Mouse (Mus musculus) right cerebral cortex, postnatal 25 days (tissue): Measurements from ENCODE around the gene B230217C12Rik.
A peak's percentile ranks its signal among the peaks of the same experiment; 100 is the strongest.
"Not testable (repeated sequence)": the region's sequence is repeated elsewhere in the genome, so short reads cannot be mapped to it uniquely, and the experiment has no call there.

Source experiments
- DNase-seq: peaks from one replicate; pipeline ENCODE4 v3.0.0; 2022

The B230217C12Rik gene

DNA sequence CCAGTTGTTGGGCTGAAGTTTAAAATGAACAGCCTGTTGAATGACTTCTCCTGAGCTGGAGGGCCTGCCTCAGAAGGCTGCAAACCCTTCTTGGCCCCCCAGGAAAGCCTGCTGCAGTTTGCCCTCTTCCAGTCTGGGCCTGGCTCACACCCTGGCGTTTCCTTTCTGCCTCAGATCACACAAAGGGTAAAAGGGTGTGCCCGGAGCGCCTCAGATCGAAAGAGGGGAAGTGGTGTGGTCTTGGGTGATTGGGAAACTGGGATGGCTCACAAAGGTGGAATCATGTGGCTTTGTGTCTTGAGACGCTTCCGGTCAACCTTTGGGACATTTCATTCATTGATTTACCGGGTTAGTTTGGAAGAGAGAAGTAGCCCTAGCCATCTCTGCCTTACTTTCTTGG lies 14.2 kb upstream of the B230217C12Rik start:
- no peak for DNase-seq

- no peak for DNase-seq
Observed at GRCm38 (mm10) chr11:97827654-97828053, 12.9 kb upstream of the B230217C12Rik start.

DNA sequence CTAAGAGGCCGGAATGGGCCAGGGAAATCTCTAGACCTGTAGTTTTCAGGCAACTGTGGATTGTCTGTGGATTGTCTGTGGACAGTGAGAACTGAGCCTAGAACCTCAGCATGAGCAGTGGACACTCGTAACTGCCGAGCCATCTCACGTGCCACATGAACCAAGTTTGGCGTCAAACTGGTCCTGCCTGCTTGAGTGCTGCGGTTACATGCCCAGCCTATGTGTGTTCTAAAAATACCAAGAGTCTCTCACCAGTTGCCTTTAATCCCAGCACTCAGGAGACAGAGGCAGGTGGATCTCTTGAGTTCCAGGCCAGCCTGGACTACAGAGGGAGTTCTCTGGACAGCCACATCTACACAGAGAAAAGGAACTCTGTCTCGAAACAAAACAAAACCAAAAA lies 11.2 kb upstream of the B230217C12Rik start:
- no peak for DNase-seq

DNA sequence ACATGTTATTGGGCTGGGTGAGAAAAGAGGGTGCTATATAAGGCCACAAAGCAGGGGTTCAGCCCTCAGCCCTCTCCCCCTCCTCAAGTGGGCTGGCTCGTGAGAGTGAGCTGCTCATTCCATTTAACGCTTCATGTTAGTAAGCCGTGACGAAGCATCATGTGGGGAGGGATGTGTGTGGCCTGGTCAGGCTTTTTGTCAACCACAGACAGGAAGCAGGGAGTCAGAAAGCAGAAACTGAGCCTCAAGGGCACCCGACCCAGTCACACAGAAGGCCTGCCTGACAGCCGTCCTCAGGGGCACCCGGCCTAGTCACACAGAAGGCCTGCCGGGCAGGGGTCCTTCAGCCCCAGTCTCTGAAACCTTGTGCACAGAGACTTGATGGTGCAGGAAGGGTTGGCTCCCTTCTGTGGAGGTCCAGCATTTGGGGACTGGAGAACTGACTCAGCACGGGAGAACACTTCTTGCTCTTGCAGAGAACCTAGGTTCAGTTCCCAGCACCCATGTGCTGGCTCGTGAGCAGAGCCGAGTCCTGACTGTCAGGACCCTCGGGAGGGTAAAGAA lies 10.6 kb upstream of the B230217C12Rik start:
- DNase-seq = no peak

- DNase-seq = no peak
Observed at GRCm38 (mm10) chr11:97830501-97830900, 10.1 kb upstream of the B230217C12Rik start.

GRCm38 (mm10) chr11:97832001-97832400 lies 8.6 kb upstream of the B230217C12Rik start:
- DNase-seq = no peak

DNA sequence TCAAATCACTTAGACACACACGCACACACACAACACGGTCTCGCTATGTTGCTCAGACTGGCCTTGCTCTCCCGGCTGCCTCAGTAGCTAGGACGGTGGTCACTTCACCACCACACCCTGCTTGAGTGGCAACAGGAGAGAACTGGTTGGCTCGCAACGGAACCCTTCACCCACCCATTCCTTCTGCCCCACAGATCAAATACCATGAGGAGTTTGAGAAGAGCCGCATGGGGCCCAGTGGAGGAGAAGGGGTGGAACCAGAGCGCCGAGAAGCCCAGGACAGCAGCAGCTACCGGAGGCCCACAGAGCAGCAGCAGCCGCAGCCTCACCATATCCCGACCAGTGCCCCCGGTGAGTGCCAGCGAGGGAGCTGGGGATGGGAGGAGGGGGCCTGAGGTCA lies 7.2 kb upstream of the B230217C12Rik start:
- DNase-seq = no peak

DNA sequence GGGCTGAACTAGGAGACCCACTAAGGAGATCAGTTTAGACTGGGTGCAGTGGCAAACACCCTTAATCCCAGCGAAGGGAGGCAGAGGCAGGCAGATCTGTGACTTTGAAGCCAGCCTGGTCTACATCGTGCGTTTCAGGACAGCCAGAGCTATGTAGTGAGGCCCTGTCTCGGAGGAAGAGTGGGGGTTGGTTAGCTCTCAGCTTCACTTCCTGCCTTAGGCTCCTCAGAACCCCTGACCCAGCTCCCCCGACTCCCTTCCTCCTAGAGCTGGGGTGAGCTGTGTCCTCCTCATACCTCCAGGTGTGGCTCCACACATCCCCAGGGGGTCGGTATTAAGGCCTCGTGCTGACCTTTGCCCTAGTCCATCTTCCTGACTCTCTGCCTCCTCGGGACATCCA lies 4.0 kb upstream of the B230217C12Rik start:
- DNase-seq = no peak

GRCm38 (mm10) chr11:97837051-97837450 lies 3.5 kb upstream of the B230217C12Rik start:
- not testable (repeated sequence) for DNase-seq

- DNase-seq = no peak
Observed at GRCm38 (mm10) chr11:97837641-97838149, 2.9 kb upstream of the B230217C12Rik start.

DNA sequence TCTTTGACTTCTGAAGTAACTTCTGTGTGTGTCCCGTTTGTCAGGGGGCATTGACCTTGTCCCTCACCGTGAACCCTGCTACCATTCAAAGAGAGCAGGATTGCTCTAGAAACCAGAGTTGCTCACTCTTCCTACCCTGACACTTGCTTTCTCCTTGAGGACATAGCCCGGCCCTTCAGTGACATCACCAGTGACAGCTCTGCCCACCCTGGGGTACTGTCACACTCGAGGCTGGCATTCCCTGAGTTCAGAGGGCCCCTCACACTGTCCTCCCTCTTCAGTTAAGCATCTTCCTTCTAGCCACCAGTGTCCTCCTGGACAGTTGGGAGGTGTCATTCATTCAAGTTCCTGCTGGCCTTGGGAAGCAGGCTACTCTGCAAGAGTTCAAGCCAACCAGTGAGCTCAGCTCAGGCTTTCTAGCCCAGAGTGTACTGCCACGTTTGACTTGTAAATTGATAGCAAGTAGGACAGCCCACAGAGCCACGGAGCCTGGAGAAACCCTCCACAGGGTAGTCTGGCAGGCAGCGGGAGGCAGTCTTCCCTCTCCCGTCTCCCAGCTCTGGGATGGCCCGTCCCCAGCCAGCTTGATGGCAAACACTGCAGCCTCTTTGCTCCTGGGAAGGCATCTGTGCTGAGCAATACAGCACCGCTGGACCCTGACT lies 1.7 kb upstream of the B230217C12Rik start:
- DNase-seq = no peak

GRCm38 (mm10) chr11:97839441-97840134 lies 992 bp upstream of the B230217C12Rik start:
- no peak for DNase-seq

DNA sequence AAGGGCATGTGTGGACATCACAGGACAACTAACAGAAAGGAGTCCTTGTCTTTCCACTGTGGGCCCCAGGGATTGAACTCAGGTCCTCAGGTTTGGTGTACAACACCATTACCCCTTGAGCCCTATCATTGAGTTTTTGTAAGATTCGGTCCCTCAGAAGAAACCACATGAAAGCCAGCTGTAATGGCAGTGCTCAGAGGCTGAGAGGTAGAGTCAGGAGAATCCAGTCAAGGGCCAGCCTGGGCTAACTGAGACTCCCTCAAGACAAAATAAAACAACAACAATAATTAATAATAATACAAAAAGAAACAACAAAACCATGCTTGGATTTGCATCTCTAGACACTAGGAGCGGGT lies 467 bp upstream of the B230217C12Rik start:
- no peak for DNase-seq

GRCm38 (mm10) chr11:97840991-97841661 lies 546 bp downstream of the B230217C12Rik start:
- DNase-seq = peak; percentile 91

GRCm38 (mm10) chr11:97842001-97842400 lies 1.4 kb downstream of the B230217C12Rik start:
- no peak for DNase-seq

- DNase-seq = no peak
Observed at GRCm38 (mm10) chr11:97850367-97850766, 9.8 kb downstream of the B230217C12Rik start.

DNA sequence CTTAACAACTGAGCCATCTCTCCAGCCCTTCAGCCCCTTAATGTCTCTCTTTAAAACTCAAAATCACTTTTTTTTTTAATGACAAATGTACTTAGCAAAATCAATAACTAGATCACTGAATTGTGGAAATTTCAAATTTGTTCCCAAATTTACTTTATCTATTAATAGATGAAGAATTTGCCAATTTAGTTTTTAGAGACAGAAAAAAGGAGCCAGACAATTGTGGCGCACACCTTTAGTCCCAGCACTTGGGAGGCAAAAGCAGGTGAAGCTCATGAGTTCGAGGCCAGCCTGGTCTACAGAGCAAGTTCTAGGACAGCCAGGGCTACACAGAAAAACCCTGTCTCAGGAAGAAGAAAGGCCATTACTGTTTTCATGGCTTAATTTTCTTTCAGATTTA lies 11.0 kb downstream of the B230217C12Rik start:
- no peak for DNase-seq

DNA sequence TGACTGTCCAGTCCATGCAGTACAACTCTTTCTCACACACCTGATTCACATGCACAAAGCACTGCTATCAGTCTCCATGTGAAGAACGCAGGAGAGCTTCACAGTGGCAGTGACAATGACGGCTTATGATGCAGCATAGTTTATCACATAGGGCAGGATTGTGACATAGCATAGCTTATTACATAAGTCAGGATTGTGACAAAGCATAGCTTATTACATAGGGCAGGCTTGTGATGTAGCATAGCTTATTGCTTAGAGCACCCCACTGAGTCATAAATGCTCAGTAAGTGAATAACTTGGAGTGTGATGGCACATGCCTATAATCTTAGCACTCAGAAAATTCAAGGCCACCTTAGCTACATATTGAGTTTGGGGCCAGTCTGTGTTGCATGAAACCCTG lies 14.9 kb downstream of the B230217C12Rik start:
- no peak for DNase-seq

DNA sequence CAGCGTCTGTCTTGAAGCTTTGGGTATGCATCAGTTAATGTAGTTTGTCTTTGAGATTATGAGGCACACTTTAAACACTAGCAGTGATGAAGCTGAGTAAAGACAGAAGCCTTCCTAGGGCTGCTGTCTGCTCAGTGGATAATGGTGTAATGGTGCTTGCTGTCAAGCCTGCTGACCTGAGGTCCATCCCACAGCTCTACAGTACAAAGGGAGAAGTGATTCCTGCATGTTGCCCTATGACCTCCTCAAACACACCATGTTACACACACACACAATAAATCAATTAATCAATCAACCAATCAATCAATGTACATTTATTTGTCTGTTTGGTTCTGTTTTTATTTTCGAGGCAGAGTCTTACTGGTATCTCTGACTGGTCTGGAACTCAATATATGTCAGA lies 21.6 kb downstream of the B230217C12Rik start:
- no peak for DNase-seq

DNA sequence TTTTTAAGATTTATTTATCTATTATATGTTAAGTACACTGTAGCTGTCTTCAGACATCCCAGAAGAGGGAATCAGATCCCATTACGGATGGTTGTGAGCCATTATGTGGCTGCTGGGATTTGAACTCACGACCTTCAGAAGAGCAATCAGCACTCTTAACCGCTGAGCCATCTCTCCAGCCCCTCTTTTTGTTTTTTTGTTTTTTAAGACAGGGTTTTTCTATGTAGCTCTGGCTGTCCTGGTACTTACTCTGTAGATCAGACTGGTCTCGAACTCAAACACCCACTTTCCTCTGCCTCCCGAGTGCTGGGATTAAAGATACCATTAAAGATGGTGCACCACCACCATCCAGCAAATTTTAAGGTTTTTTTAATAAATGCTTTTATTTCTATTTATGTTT lies 24.8 kb downstream of the B230217C12Rik start:
- DNase-seq = no peak

- no peak for DNase-seq
Observed at GRCm38 (mm10) chr11:97866091-97866888, 25.7 kb downstream of the B230217C12Rik start.

GRCm38 (mm10) chr11:97867591-97867990 lies 27.0 kb downstream of the B230217C12Rik start:
- peak; percentile 45 for DNase-seq

- not testable (repeated sequence) for DNase-seq
Observed at GRCm38 (mm10) chr11:97872378-97872777, 31.8 kb downstream of the B230217C12Rik start.
